Mouse (Mus musculus) lung, postnatal 10 days (tissue): ENCODE measurements around the gene Ccdc158.

ENCODE experiments used
- DNase-seq: peaks from one replicate; pipeline ENCODE4 v3.0.0; 2021

Gene Ccdc158

DNA sequence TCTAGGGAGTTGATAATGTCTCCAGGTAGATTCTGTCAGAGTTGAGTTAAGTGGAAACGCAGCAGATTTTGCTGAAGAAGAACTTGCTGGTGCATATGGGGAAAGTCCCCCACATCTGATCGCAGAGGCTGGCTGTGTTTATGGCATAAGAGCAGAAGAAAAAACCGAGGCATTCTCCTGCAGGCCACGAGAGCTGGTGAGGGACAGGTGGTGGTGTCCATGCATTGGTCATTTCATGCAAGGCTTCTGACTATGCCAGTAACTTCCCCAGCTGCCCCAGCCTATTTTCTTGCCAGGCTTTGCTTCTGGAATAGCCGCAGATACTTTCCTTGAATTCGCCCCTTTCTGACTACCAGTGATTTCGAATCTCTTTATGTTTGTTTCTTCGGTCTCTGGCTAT is 78.2 kb downstream of the Ccdc158 start:
- no peak for DNase-seq

- no peak for DNase-seq
Observed at GRCm38 (mm10) chr5:92595026-92595425, 80.0 kb downstream of the Ccdc158 start.

GRCm38 (mm10) chr5:92585932-92586331 is 89.1 kb downstream of the Ccdc158 start:
- no peak for DNase-seq

DNA sequence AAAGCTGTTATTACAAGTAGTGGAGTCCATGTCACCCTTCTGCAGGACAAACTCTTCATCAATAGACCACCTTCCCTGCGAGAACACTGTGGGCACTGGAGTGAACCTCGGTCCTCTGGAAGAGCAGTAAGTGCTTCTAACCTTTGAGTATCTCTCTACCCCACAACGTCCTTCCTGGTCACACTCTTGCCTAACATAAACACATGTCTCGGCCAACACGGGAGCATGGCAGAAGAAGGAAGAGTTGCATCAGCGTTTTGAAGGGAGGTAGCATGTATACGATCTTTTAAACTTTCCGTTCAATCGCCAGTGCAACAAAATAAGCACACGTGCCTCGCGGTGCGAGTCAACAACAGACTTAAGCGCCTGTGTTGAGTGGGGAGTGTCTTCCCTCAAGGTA is 95.5 kb downstream of the Ccdc158 start:
- DNase-seq: no peak

DNA sequence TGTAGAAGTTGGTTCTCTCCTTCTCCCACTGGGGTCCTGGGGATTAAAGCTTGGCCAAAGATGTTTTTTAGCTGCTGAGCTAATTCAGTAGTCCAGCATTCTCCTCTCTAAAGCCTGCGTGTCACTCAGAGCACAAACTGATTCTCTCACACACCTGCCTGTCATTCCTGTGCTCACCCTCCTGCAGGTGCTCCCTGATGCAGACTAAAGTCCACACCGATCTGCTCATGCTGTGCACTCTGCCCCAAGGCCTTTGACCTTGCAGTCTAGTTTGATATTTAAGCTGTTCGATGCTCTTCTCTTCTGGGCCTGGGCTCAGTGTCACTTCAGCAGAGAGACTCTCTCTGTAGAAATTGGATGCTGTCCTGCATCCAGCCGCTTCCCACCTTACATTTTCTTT is 103.8 kb downstream of the Ccdc158 start:
- no peak for DNase-seq

DNA sequence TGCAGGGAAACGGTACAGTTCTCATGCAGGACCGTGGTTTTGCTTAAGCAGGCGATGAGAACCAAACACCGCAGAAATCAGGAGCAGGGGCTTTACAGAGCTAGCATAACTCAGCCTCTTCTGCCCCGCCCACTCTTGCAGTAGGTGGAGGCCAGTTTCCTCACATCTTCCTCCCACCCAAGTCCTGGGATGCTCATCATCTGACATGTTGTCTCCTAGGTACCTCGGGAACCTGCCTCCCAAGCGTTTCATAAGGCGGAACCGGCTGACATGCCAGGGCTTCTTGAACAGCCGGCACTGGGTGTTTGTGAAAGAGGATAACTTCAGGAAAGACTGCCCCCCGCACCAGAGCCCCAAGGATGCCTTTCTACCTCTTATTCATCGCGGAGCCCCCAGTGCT is 113.1 kb downstream of the Ccdc158 start:
- DNase-seq: no peak

- DNase-seq: no peak
Observed at GRCm38 (mm10) chr5:92560201-92560600, 114.9 kb downstream of the Ccdc158 start.
